Mouse (Mus musculus) brain, embryonic 14.5 days (tissue): ENCODE data around the gene Adora1. TPM values are rescaled to one million over a fixed set of nuclear protein-coding genes. Genes with fewer than 3 reads are reported as not detected.
A peak's percentile ranks its signal among the peaks of the same experiment; 100 is the strongest.

Source experiments
- DNase-seq: peaks from one replicate; pipeline ENCODE4 v3.0.0-alpha.2; 2011; ENCODE audit warnings: low read depth
- CTCF ChIP-seq: fragments of 200-500 bp; IDR thresholded peaks from 2 replicates; pipeline ENCODE4 v1.5.1; 2012; ENCODE audit warnings: inconsistent platforms, mild to moderate bottlenecking, moderate library complexity, borderline replicate concordance; ENCODE audit not compliant: insufficient read depth, insufficient read length; ENCODE audit errors: extremely low read depth
- POLR2A ChIP-seq: fragments of 200-500 bp; IDR thresholded peaks from 2 replicates; pipeline ENCODE4 v1.6.1; 2012; ENCODE audit warnings: mild to moderate bottlenecking, inconsistent platforms, borderline replicate concordance; ENCODE audit not compliant: poor library complexity, insufficient read depth, insufficient read length, severe bottlenecking; ENCODE audit errors: extremely low read depth
- polyA plus RNA-seq: library from polyadenylated mRNA; depleted of rRNA; stranded (reverse); fragments of >200 nt; gene quantifications from 2 replicates; pipeline ENCODE4 v1.2.3, GENCODE M21; 2012

Adora1 gene
- polyA plus RNA-seq, 1 experiment = 15.2 TPM

- TF ChIP-seq POLR2A (no peak), CTCF (no peak)
- no peak for DNase-seq
Measured at GRCm38 (mm10) chr1:134233681-134234454, 1.4 kb downstream of the Adora1 start.

DNA sequence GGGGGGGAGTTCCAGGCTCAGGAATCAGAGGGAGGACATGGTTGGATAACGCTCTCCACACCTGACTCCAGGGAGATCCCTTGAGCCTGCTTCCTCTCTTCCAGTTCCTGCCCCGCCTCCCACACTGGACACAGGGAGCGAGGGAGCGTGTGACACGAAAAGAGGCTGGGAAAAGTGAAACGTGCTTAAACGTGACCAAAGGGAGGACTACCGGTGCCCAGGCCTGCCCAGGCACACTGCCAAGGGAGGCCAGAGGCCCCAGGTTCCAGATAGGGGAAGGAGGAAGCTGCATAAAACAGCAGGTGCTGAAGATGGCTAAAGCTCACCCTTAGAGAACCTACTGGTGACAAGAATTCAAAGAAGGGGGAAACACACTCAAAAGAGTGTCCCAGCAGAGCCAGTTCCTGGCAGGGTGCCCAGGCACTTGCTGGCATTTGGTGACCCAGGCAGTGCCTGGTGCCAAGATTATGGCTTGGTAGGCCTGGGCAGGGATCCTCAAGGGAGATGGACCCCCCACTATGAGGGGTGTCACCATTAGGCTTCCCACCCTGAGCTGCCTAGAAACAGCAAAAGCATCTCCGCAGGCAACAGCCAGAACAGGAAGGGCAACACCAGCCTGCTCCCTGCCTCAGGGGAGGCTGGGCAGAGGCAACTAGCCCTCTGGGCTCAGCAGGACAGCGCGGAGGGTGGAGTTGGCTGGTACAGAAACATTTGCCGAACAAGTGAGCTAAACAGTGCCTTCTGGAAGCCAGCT lies 2.3 kb downstream of the Adora1 start:
- no peak for TF ChIP-seq CTCF
- no peak for TF ChIP-seq POLR2A
- peak; percentile 72 for DNase-seq

GRCm38 (mm10) chr1:134232326-134232725 lies 2.9 kb downstream of the Adora1 start:
- no peak for DNase-seq
- TF ChIP-seq CTCF = no peak
- no peak for TF ChIP-seq POLR2A

DNA sequence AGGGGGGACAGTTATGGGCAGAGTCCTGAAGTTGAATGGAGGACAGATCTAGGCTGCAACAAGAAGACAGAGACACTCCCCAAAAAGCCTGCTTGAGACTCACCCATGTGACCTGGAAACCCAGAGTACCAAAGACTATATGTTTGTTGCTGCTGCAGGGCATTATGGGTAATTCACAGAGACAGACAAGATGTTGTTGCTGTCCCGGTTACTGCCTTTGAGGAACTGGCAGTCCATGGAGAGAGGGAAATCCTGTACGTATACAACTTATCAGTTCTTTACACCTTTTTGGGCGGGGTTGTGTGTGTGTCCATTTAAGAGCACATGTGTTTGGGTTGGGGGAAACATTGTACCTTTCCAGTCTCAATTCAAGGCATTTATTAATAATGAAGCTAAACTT lies 3.5 kb downstream of the Adora1 start:
- TF ChIP-seq POLR2A = no peak
- TF ChIP-seq CTCF = no peak
- no peak for DNase-seq

- TF ChIP-seq CTCF (no peak), POLR2A (no peak)
- no peak for DNase-seq
Measured at GRCm38 (mm10) chr1:134231270-134231669, 4.0 kb downstream of the Adora1 start.

- TF ChIP-seq CTCF (no peak), POLR2A (no peak)
- no peak for DNase-seq
Measured at GRCm38 (mm10) chr1:134230638-134231228, 4.5 kb downstream of the Adora1 start.

DNA sequence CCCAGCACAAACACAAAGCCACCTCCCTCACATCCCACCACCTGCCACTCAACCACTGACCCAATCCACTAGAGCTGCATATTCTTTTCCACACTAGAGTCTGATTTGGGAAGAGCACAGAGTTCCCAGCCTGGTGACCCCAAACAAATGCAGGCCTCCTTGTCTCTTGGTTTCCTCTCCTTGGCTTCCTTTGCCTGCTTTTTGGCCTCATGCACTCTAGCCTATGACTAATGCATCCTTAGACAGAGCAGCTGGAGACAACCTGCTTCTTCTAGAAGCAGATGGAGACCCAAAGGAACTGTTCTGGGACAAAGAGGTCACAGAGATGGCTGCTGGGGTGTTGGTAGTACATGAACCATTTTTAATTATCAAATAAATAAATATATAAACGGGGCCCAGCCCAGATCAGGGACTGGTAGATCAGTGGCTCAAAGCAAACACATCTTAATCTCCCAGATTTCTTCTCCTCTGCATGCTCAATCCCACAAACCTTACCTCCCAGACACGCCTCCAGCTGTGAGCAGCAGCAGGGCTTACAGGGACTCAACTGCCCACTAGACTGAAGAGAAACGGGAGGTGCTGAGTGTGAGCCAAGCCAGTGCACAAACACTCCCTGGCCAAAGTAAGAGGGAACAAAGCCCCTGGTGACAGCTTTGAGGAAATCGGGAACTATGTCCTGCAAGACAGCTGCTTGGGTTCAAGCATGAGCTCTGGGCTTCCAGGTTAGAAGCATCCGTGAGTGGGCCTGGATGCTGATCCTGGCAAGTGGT lies 5.2 kb downstream of the Adora1 start:
- no peak for DNase-seq
- TF ChIP-seq CTCF = no peak
- TF ChIP-seq POLR2A = no peak

GRCm38 (mm10) chr1:134226739-134227138 lies 8.5 kb downstream of the Adora1 start:
- TF ChIP-seq CTCF (no peak), POLR2A (no peak)
- DNase-seq = no peak

DNA sequence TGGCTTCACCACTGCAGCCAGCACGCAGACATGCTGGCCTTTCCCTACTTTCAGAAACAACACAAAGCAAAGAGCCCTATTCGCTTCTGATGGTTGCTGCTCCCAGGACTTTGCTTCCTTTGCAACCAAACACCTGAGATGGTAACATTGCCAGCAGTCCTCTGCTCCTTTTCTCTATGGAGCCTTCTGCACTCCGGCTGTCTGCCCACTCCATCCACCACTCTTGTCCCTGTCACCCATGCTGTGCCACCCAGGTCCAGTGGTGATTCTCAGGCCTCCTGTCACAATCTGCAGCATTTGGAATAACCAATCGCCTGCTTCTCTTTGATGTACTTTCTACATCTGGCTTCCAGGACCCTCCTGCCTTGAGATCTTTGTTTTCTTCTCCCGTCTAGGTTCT lies 9.9 kb downstream of the Adora1 start:
- DNase-seq = no peak
- TF ChIP-seq CTCF (no peak), POLR2A (no peak)

- TF ChIP-seq CTCF (no peak), POLR2A (no peak)
- no peak for DNase-seq
Measured at GRCm38 (mm10) chr1:134224649-134225227, 10.5 kb downstream of the Adora1 start.

GRCm38 (mm10) chr1:134222122-134223055 lies 12.8 kb downstream of the Adora1 start:
- DNase-seq = no peak
- TF ChIP-seq POLR2A = no peak
- TF ChIP-seq CTCF = no peak

- no peak for TF ChIP-seq POLR2A
- no peak for TF ChIP-seq CTCF
- no peak for DNase-seq
Measured at GRCm38 (mm10) chr1:134221172-134221571, 14.1 kb downstream of the Adora1 start.

- TF ChIP-seq POLR2A (no peak), CTCF (no peak)
- DNase-seq = no peak
Measured at GRCm38 (mm10) chr1:134219608-134220007, 15.6 kb downstream of the Adora1 start.
